Mouse (Mus musculus) lung, postnatal 0 days (tissue): Measurements from ENCODE around the gene Tes3-ps. TPM values are rescaled to one million over a fixed set of nuclear protein-coding genes. Genes with fewer than 3 reads are reported as not detected.
A peak's percentile ranks its signal among the peaks of the same experiment; 100 is the strongest.

Experiments
- ATAC-seq: fragments of 200-750 bp; cut with Nextera tagmentation; 2 replicates; pipeline ENCODE4 v1.8.0; 2017; ENCODE audit warnings: moderate library complexity
- DNase-seq: peaks from one replicate; pipeline ENCODE4 v3.0.0-alpha.2; 2016; ENCODE audit warnings: low spot score
- H3K27ac ChIP-seq: fragments of 300-500 bp; sonication (generic); 2 replicates; pipeline ENCODE4 v1.5.1; 2014; ENCODE audit warnings: antibody characterized with exemption, mild to moderate bottlenecking, low read length, mixed read lengths
- H3K27me3 ChIP-seq: fragments of 300-500 bp; sonication (generic); replicated peaks from 2 replicates; pipeline ENCODE4 v1.6.1; 2014; ENCODE audit warnings: low read length, mixed read lengths; ENCODE audit not compliant: insufficient read depth
- H3K36me3 ChIP-seq: fragments of 300-500 bp; sonication (generic); 2 replicates; pipeline ENCODE4 v1.6.1; 2014; ENCODE audit warnings: low read length, mixed read lengths; ENCODE audit not compliant: insufficient read depth
- H3K4me1 ChIP-seq: fragments of 300-500 bp; sonication (generic); 2 replicates; pipeline ENCODE4 v1.6.1; 2014; ENCODE audit warnings: antibody characterized with exemption, low read depth, low read length, mixed read lengths; ENCODE audit not compliant: insufficient read depth
- H3K4me2 ChIP-seq: fragments of 300-500 bp; sonication (generic); replicated peaks from 2 replicates; pipeline ENCODE4 v1.6.1; 2014; ENCODE audit warnings: low read depth, mild to moderate bottlenecking, low read length, moderate library complexity, mixed read lengths
- H3K4me3 ChIP-seq: fragments of 300-500 bp; sonication (generic); 2 replicates; pipeline ENCODE4 v1.5.1; 2014; ENCODE audit warnings: low read depth, low read length
- H3K9ac ChIP-seq: fragments of 300-500 bp; sonication (generic); replicated peaks from 2 replicates; pipeline ENCODE4 v1.6.1; 2014; ENCODE audit warnings: low read depth, mild to moderate bottlenecking
- H3K9me3 ChIP-seq: fragments of 300-500 bp; sonication (generic); 2 replicates; pipeline ENCODE4 v1.6.1; 2016; ENCODE audit warnings: low read length, mixed read lengths
- CTCF ChIP-seq: IDR thresholded peaks from 2 replicates; pipeline ENCODE4 v1.5.1; 2016; ENCODE audit warnings: antibody characterized with exemption, mild to moderate bottlenecking
- EP300 ChIP-seq: IDR thresholded peaks from 2 replicates; pipeline ENCODE4 v1.6.1; 2016; ENCODE audit warnings: antibody characterized with exemption, mild to moderate bottlenecking, control low read depth
- WGBS: fragments of 180-500 bp; shearing (Covaris S2); extraction: QIAGEN DNeasy Blood & Tissue Kit; methylation state at CpG from one replicate; pipeline ENCODE4 v1.1.7; 2014; 5-methylcytosine and 5-hydroxymethylcytosine counted together
- polyA plus RNA-seq: library from polyadenylated mRNA; unstranded; fragments of >200 nt; fragmentation: Nextera tagmentation; extraction: Ambion mirVana; gene quantifications from 2 replicates; pipeline ENCODE4 v1.2.1, GENCODE M21; 2015

Tes3-ps gene
- polyA plus RNA-seq, 1 experiment from 2014 or later = 0.49 TPM

GRCm38 (mm10) chr13:49479399-49479798 is 13.7 kb upstream of the Tes3-ps start:
- Histone ChIP-seq H3K27me3 (no peaks in the 10 kb centered on the region), H3K27ac (peak overlapping the region; percentile 74), H3K4me2 (no peak overlapping the region), H3K36me3 (no peaks in the 10 kb centered on the region), H3K9me3 (no peaks in the 10 kb centered on the region), H3K4me1 (peaks cover 12% of the 10 kb centered on the region; the same call in 1 of the 2 replicates), H3K4me3 (no peak overlapping the region), H3K9ac (no peak overlapping the region)
- DNase-seq (peak; percentile 66), ATAC-seq (peak; percentile 60)
- WGBS = 46% methylated on average over 4 of the region's 4 CpGs
- TF ChIP-seq EP300 (peak; percentile 61; the same call in 1 of the 2 replicates), CTCF (no peak)

GRCm38 (mm10) chr13:49480057-49480456 is 13.1 kb upstream of the Tes3-ps start:
- DNase-seq = peak; percentile 98
- no peak overlapping the region for H3K4me2 ChIP-seq
- ATAC-seq = peak; percentile 99
- H3K27ac ChIP-seq = peak overlapping the region; percentile 87; the same call in 1 of the 2 replicates
- WGBS = 16% methylated on average over 2 of the region's 2 CpGs
- peaks cover 12% of the 10 kb centered on the region; the same call in 1 of the 2 replicates for H3K4me1 ChIP-seq
- no peaks in the 10 kb centered on the region for H3K9me3 ChIP-seq
- H3K4me3 ChIP-seq = no peak overlapping the region
- H3K27me3 ChIP-seq = no peaks in the 10 kb centered on the region
- H3K36me3 ChIP-seq = no peaks in the 10 kb centered on the region
- no peak overlapping the region for H3K9ac ChIP-seq
- TF ChIP-seq CTCF = no peak
- TF ChIP-seq EP300 = peak; percentile 94

- no peak for TF ChIP-seq EP300
- TF ChIP-seq CTCF = no peak
- Histone ChIP-seq H3K36me3 (no peaks in the 10 kb centered on the region), H3K27ac (peak overlapping the region; percentile 87), H3K4me1 (peaks cover 12% of the 10 kb centered on the region; the same call in 1 of the 2 replicates), H3K4me3 (no peak overlapping the region), H3K27me3 (no peaks in the 10 kb centered on the region), H3K9ac (no peak overlapping the region), H3K9me3 (no peaks in the 10 kb centered on the region), H3K4me2 (no peak overlapping the region)
- 39% methylated on average over 5 of the region's 5 CpGs for WGBS
- DNase-seq (peak; percentile 69), ATAC-seq (peak; percentile 57)
Observed at GRCm38 (mm10) chr13:49480551-49480950, 12.6 kb upstream of the Tes3-ps start.

GRCm38 (mm10) chr13:49485388-49485787 is 7.7 kb upstream of the Tes3-ps start:
- WGBS = 59% methylated on average over 5 of the region's 5 CpGs
- TF ChIP-seq EP300 = no peak
- no peak for TF ChIP-seq CTCF
- Histone ChIP-seq H3K4me1 (0 out of 2 replicates have a peak, but pooled peaks cover 5% of the 10 kb centered on the region), H3K36me3 (no peaks in the 10 kb centered on the region), H3K4me3 (no peak overlapping the region), H3K27me3 (no peaks in the 10 kb centered on the region), H3K4me2 (no peak overlapping the region), H3K9me3 (no peaks in the 10 kb centered on the region), H3K9ac (no peak overlapping the region), H3K27ac (0 out of 2 replicates have a peak overlapping the region, but pooled peaks have one; percentile 7)
- ATAC-seq = peak; percentile 57; the same call in 1 of the 2 replicates
- DNase-seq = peak; percentile 30

- Histone ChIP-seq H3K9me3 (no peaks in the 10 kb centered on the region), H3K36me3 (no peaks in the 10 kb centered on the region), H3K9ac (0 out of 2 replicates have a peak within 1 kb of the TSS, but pooled peaks have one; percentile 26), H3K27ac (peak within 1 kb of the TSS; percentile 38; the same call in 1 of the 2 replicates), H3K4me1 (no peaks in the 10 kb centered on the region; the same call in 1 of the 2 replicates), H3K4me3 (peak within 1 kb of the TSS; percentile 19), H3K27me3 (no peaks in the 10 kb centered on the region), H3K4me2 (peak within 1 kb of the TSS; percentile 27; the same call in 1 of the 2 replicates)
- ATAC-seq = no peak
- TF ChIP-seq EP300 = no peak
- no peak for TF ChIP-seq CTCF
- no peak for DNase-seq
- 47% methylated on average over 4 of the region's 4 CpGs for WGBS
Observed at GRCm38 (mm10) chr13:49504510-49504909, 11.4 kb downstream of the Tes3-ps start, which contains the start of gene Ecm2. Gene Ecm2, plus strand, starts transcription at chr13:49504810.

GRCm38 (mm10) chr13:49505776-49506175 is 12.7 kb downstream of the Tes3-ps start:
- TF ChIP-seq EP300 (no peak), CTCF (no peak)
- Histone ChIP-seq H3K4me3 (no peak overlapping the region), H3K4me1 (no peaks in the 10 kb centered on the region; the same call in 1 of the 2 replicates), H3K36me3 (no peaks in the 10 kb centered on the region), H3K27ac (no peak overlapping the region), H3K9me3 (no peaks in the 10 kb centered on the region), H3K4me2 (0 out of 2 replicates have a peak overlapping the region, but pooled peaks have one; percentile 0), H3K9ac (no peak overlapping the region), H3K27me3 (no peaks in the 10 kb centered on the region)
- WGBS = 69% methylated on average over 4 of the region's 4 CpGs
- DNase-seq = no peak
- ATAC-seq = no peak
